Mouse (Mus musculus): ENCODE measurements around the gene Junb. TPM values are rescaled to one million over a fixed set of nuclear protein-coding genes. Genes with fewer than 3 reads are reported as not detected.

Junb gene
- polyA plus RNA-seq, 1 experiment = 71.1 TPM

- TF ChIP-seq POLR2A (IDR thresholded peaks at IDR 0.05; ENCODE audit: borderline replicate concordance, low read depth, low read length) = no peak
- TF ChIP-seq CTCF (IDR thresholded peaks at IDR 0.05; ENCODE audit: low read depth, low read length) = no peak
- peak overlapping the region; percentile 18 for H3K4me3 ChIP-seq (ENCODE audit: insufficient read depth, low read length)
- peaks cover 49% of the 10 kb centered on the region for H3K4me1 ChIP-seq (ENCODE audit: control insufficient read depth, insufficient read depth, low read length)
- peak overlapping the region; percentile 94 for H3K27ac ChIP-seq (ENCODE audit: insufficient read depth, low read depth, low read length)
Observed at GRCm38 (mm10) chr8:84981644-84982498, 3.4 kb upstream of the Junb start.

GRCm38 (mm10) chr8:84980622-84981358, 2.3 kb upstream of the Junb start:
- H3K4me3 ChIP-seq (ENCODE audit: insufficient read depth, low read length) = peak overlapping the region; percentile 56

GRCm38 (mm10) chr8:84979599-84980421, 1.3 kb upstream of the Junb start:
- no peak for TF ChIP-seq CTCF (IDR thresholded peaks at IDR 0.05; ENCODE audit: low read depth, low read length)
- TF ChIP-seq POLR2A (IDR thresholded peaks at IDR 0.05; ENCODE audit: borderline replicate concordance, low read depth, low read length) = no peak
- Histone ChIP-seq H3K27ac (ENCODE audit: insufficient read depth, low read depth, low read length) (peak overlapping the region; percentile 94), H3K4me1 (ENCODE audit: control insufficient read depth, insufficient read depth, low read length) (peaks cover 46% of the 10 kb centered on the region), H3K4me3 (ENCODE audit: insufficient read depth, low read length) (peak overlapping the region; percentile 56)

More at GRCm38 (mm10) chr8:84980622-84981358, 2.3 kb upstream of the Junb start:
- no peak for TF ChIP-seq CTCF (IDR thresholded peaks at IDR 0.05; ENCODE audit: low read depth, low read length)
- 0 out of 2 replicates have a peak, but pooled peaks have one; percentile 34 for TF ChIP-seq POLR2A (IDR thresholded peaks at IDR 0.05; ENCODE audit: borderline replicate concordance, low read depth, low read length)
- Histone ChIP-seq H3K27ac (ENCODE audit: insufficient read depth, low read depth, low read length) (peak overlapping the region; percentile 94), H3K4me1 (ENCODE audit: control insufficient read depth, insufficient read depth, low read length) (peaks cover 44% of the 10 kb centered on the region)

- Histone ChIP-seq H3K4me3 (ENCODE audit: insufficient read depth, low read length) (peak overlapping the region; percentile 89), H3K27ac (ENCODE audit: insufficient read depth, low read depth, low read length) (peak overlapping the region; percentile 88), H3K4me1 (ENCODE audit: control insufficient read depth, insufficient read depth, low read length) (peaks cover 31% of the 10 kb centered on the region)
- TF ChIP-seq CTCF (IDR thresholded peaks at IDR 0.05; ENCODE audit: low read depth, low read length) = no peak
- no peak for TF ChIP-seq POLR2A (IDR thresholded peaks at IDR 0.05; ENCODE audit: borderline replicate concordance, low read depth, low read length)
Observed at GRCm38 (mm10) chr8:84977435-84978247, 877 bp downstream of the Junb start.

GRCm38 (mm10) chr8:84976763-84977434, 1.6 kb downstream of the Junb start:
- TF ChIP-seq POLR2A (IDR thresholded peaks at IDR 0.05; ENCODE audit: borderline replicate concordance, low read depth, low read length) = no peak
- TF ChIP-seq CTCF (IDR thresholded peaks at IDR 0.05; ENCODE audit: low read depth, low read length) = no peak
- peak overlapping the region; percentile 88 for H3K27ac ChIP-seq (ENCODE audit: insufficient read depth, low read depth, low read length)
- peaks cover 24% of the 10 kb centered on the region for H3K4me1 ChIP-seq (ENCODE audit: control insufficient read depth, insufficient read depth, low read length)
- H3K4me3 ChIP-seq (ENCODE audit: insufficient read depth, low read length) = peak overlapping the region; percentile 89

GRCm38 (mm10) chr8:84976031-84976762, 2.3 kb downstream of the Junb start:
- TF ChIP-seq POLR2A (IDR thresholded peaks at IDR 0.05; ENCODE audit: borderline replicate concordance, low read depth, low read length) = no peak
- TF ChIP-seq CTCF (IDR thresholded peaks at IDR 0.05; ENCODE audit: low read depth, low read length) = no peak
- peak overlapping the region; percentile 88 for H3K27ac ChIP-seq (ENCODE audit: insufficient read depth, low read depth, low read length)
- H3K4me1 ChIP-seq (ENCODE audit: control insufficient read depth, insufficient read depth, low read length) = peaks cover 17% of the 10 kb centered on the region
- H3K4me3 ChIP-seq (ENCODE audit: insufficient read depth, low read length) = peak overlapping the region; percentile 89

- TF ChIP-seq CTCF (IDR thresholded peaks at IDR 0.05; ENCODE audit: low read depth, low read length) (peak; percentile 78), POLR2A (IDR thresholded peaks at IDR 0.05; ENCODE audit: borderline replicate concordance, low read depth, low read length) (no peak)
- Histone ChIP-seq H3K4me1 (ENCODE audit: control insufficient read depth, insufficient read depth, low read length) (peaks cover 12% of the 10 kb centered on the region), H3K4me3 (ENCODE audit: insufficient read depth, low read length) (peak overlapping the region; percentile 89), H3K27ac (ENCODE audit: insufficient read depth, low read depth, low read length) (peak overlapping the region; percentile 56; the same call in 1 of the 2 replicates)
Observed at GRCm38 (mm10) chr8:84975434-84975833, 3.1 kb downstream of the Junb start.

All from bone marrow macrophage, adult 2 months (primary cell).